Mouse (Mus musculus) urinary bladder, postnatal 4 days (tissue): ENCODE results near the gene Folh1.
"Not testable (repeated sequence)": the region's sequence is repeated elsewhere in the genome, so short reads cannot be mapped to it uniquely, and the experiment has no call there.

Experiments used
- DNase-seq, 2 experiments: peaks; one replicate each; pipeline ENCODE4 v3.0.0; 2021 to 2022; ENCODE audit warnings: low spot score in 2 of 2

The Folh1 gene

DNA sequence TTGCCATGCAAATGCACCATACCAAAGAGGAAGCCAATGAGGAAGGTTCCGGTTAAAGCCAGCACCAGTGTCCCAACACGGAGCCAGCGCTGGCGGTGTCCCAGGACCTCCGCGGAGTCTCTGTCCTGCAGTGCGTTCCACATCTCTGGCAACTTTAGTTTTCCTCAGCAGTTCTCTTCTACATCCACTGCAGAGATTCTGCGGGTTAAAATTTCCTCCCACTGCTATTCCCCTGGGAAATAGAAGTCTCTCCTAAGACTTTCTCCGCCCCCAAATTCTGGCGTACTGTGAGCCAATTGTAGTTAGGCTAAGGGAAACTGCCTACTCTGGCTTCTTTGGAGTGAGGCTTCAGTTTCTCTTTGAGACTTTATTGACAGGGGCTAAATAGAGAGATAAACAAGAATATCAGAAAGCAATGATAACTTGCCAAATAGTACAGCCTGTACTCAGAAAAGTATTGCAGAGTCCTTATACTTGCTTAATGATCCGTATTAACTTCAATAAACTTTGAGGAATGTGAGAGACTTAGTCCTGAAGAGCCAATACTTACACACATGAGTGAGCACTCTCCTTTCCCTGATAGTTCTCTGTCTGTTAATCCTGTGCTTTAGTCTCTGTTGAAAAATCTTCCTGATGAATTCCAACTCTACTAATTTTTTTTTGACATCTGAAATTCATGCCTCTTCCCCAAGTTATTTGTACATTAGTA lies at the start of gene Folh1:
Folh1 (minus strand) TSS at position 327 of the 709 bp plus-strand sequence.
- peak in 1 of 2 experiments; percentile 17 for DNase-seq

DNA sequence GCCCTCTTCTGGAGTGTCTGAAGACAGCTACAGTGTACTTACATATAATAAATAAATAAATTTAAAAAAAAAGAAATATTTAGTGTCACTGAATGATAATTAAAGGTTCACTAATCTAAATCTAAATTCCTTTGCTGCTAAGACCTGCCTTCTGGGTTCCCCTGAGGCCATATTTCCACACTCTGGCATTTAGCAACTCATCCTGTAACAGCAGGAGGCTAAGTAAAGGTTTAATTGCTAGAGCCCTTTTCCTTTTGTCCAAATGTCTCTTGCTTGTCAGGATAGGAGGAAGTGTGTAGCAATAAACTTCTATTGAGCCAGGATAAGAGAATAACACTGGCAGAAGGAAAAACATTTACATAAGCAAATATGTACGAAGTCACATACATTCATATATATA lies 40.7 kb upstream of the Folh1 start:
- no peak for DNase-seq

DNA sequence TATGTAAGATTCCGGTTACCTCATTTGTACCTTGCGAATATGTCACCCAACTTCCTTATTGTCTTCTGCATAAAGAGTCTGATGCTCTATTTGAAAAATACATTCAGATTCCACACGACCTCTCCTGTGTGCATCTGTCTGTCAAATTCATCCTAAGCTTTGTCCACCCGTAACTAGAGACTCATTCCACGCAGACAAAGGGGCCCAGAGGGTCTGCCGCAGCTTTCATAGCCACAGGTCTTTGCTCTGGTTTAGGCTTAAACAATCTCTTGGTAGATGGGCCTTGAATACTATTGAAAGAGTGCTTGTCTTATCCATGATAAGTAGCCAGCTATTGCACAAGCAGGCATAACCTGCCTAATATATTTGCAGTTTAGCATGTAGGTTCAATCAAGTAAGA lies 40.0 kb upstream of the Folh1 start:
- not testable (repeated sequence) for DNase-seq

GRCm38 (mm10) chr7:86815241-86815640 lies 39.5 kb upstream of the Folh1 start:
- not testable (repeated sequence) for DNase-seq

- DNase-seq, result no peak
Observed at GRCm38 (mm10) chr7:86794727-86795126, 19.0 kb upstream of the Folh1 start, which contains the start of gene Vmn2r77. Vmn2r77 (plus strand) TSS chr7:86795027.

GRCm38 (mm10) chr7:86771621-86772020 lies 4.1 kb downstream of the Folh1 start:
- DNase-seq, result no peak

DNA sequence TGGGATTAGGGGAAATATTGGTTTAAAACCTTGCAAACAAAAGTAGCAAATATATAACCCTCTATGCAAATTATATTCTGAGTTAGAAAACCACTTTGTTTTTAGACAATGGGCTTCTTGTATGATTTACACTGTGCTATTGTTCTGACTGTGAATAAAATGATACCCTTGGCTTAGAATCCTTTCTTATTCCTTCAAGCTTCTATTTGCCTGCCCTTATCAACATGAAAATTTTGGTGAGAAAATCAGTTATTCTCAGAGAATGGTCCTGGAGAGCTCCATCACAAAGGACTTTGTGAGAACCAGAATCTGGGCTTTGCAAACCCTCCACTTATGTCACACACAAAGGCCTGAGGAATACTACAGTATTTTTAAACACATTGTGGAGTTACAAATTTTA lies 11.1 kb downstream of the Folh1 start:
- DNase-seq, result no peak

DNA sequence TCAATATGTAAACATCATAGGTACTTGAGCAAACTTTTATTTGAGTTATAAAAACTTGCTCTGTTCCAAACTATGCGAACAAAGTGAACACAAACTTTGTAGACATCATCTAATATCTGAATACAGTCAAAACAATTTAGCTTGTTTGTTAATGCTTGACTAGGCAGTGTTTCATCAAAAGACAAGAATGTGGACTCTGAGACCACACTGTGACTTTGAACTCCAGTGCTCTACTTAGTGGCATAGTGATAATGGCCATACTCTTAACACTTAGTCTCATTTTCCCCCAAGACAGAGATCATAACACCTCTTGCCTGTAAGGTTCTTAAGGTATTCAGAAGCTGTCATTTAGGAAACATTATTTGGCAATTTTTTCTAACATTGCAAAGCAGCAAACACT lies 15.0 kb downstream of the Folh1 start:
- DNase-seq, result no peak

DNA sequence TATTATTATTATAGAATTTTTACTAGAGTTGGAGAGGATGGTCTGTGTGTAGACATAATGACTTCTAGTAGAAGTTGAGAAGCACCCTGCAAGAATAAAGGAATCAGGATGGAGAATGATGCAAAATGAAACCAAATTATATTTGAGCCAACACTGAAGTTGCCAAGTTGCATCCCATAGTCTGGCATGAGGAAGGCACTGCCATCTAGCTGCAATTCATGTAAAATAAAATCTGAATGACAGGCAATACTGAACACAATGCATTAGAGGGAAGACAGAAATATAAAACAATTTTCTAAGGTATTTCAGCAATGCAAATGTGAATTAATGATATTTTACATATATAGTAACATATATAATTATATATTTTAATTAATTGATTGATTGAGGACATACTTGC lies 50.7 kb downstream of the Folh1 start:
- DNase-seq, result no peak

- DNase-seq, result no peak
Observed at GRCm38 (mm10) chr7:86688030-86688429, 87.7 kb downstream of the Folh1 start, which contains the start of gene Olfr292. Olfr292 (plus strand) TSS chr7:86688330.
